Mouse (Mus musculus) G1E (cell line): ENCODE measurements around the gene Il22ra1. TPM values are rescaled to one million over a fixed set of nuclear protein-coding genes. Genes with fewer than 3 reads are reported as not detected.

ENCODE experiments used
- ATAC-seq: 2 replicates; pipeline ENCODE4 v1.8.0; 2016; ENCODE audit warnings: mild to moderate bottlenecking; ENCODE audit not compliant: insufficient number of reproducible peaks, poor library complexity, low FRiP score, severe bottlenecking; ENCODE audit errors: extremely low read depth
- DNase-seq: peaks from one replicate; pipeline ENCODE4 v3.0.0; 2012; ENCODE audit warnings: low spot score
- H3K27me3 ChIP-seq: 2 replicates; pipeline ENCODE4 v1.6.1; 2012; ENCODE audit warnings: mild to moderate bottlenecking, low read length, inconsistent platforms; ENCODE audit not compliant: insufficient read depth
- H3K36me3 ChIP-seq: replicated peaks from 2 replicates; pipeline ENCODE3; 2012; ENCODE audit warnings: mild to moderate bottlenecking, inconsistent platforms
- H3K4me1 ChIP-seq: 2 replicates; pipeline ENCODE4 v1.6.1; 2012; ENCODE audit warnings: low read depth, low read length, inconsistent platforms, mixed read lengths; ENCODE audit not compliant: insufficient read depth
- H3K4me3 ChIP-seq: 2 replicates; pipeline ENCODE4 v1.5.1; 2012; ENCODE audit warnings: low read depth, mild to moderate bottlenecking, inconsistent platforms, low read length, moderate library complexity, mixed read lengths
- H3K9me3 ChIP-seq: replicated peaks from 2 replicates; pipeline ENCODE4 v1.6.1; 2012; ENCODE audit warnings: inconsistent platforms
- CTCF ChIP-seq: IDR thresholded peaks from 2 replicates; pipeline ENCODE4 v1.5.1; 2012; ENCODE audit warnings: low read depth, low read length, inconsistent platforms, mixed read lengths
- GATA1 ChIP-seq: IDR thresholded peaks from 2 replicates; pipeline ENCODE4 v1.6.1; 2012; ENCODE audit warnings: borderline replicate concordance, low read length, inconsistent platforms, mixed read lengths
- GATA2 ChIP-seq: IDR thresholded peaks from 2 replicates; pipeline ENCODE4 v1.6.1; 2012; ENCODE audit warnings: low read depth, low read length, inconsistent platforms, borderline replicate concordance
- POLR2AphosphoS5 ChIP-seq: IDR thresholded peaks from 2 replicates; pipeline ENCODE4 v1.6.1; 2012; ENCODE audit warnings: low read depth, low read length, inconsistent platforms; ENCODE audit not compliant: insufficient replicate concordance
- TAL1 ChIP-seq: conservative IDR thresholded peaks from 2 replicates; pipeline ENCODE4 v1.6.1; 2012; ENCODE audit warnings: low read depth, low read length, inconsistent platforms, mixed read lengths
- polyA plus RNA-seq: library from polyadenylated mRNA; stranded (reverse); fragments of >175 nt; gene quantifications from 2 replicates; pipeline ENCODE4 v1.2.3, GENCODE M21; 2012
- total RNA-seq, 2 experiments: library from RNA; stranded (forward) in 1 of 2; stranded (reverse) in 1 of 2; fragments of 200-1000 nt in 1 of 2; fragments of >200 nt in 1 of 2; fragmentation: Nextera tagmentation in 1 of 2; gene quantifications; 2 replicates each; pipeline ENCODE4 v1.2.3; 2014 to 2017

Il22ra1 gene
- total and polyA plus RNA-seq, 3 experiments, result 0.05 TPM; not detected in 2

- Histone ChIP-seq H3K4me1 (no peaks in the 10 kb centered on the region), H3K27me3 (peaks cover 2% of the 10 kb centered on the region), H3K9me3 (peaks cover 3% of the 10 kb centered on the region; the same call in 1 of the 2 replicates), H3K36me3 (no peaks in the 10 kb centered on the region), H3K4me3 (no peak overlapping the region)
- ATAC-seq (no peak), DNase-seq (no peak)
- TF ChIP-seq GATA1 (no peak), CTCF (no peak), GATA2 (no peak), POLR2AphosphoS5 (no peak), TAL1 (no peak)
Observed at GRCm38 (mm10) chr4:135739148-135739547, 11.2 kb downstream of the Il22ra1 start.

GRCm38 (mm10) chr4:135739672-135740071 lies 11.7 kb downstream of the Il22ra1 start:
- Histone ChIP-seq H3K4me3 (no peak overlapping the region), H3K27me3 (peaks cover 4% of the 10 kb centered on the region), H3K36me3 (no peaks in the 10 kb centered on the region), H3K9me3 (no peaks in the 10 kb centered on the region), H3K4me1 (no peaks in the 10 kb centered on the region)
- TF ChIP-seq CTCF (no peak), GATA2 (no peak), GATA1 (no peak), POLR2AphosphoS5 (no peak), TAL1 (no peak)
- DNase-seq (no peak), ATAC-seq (no peak)

DNA sequence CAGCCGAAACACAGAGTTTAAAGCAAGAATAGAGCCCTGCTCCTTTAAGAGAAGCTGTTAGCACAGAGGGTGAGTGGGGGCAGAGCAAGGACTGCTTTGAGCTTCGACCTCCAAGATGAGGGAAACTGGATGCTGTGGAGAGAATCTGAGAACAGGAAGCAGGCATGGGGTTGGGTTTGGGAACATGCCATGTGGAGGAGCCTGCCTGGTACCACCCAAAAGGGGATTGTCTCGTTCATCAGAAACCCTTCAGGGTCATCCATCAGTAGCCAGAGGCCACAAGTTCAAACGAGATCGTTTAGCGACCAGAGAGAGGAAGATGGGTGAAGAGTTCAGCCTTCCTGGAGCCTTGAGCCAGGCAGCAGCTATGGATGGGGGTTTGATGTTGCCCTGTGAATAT lies 15.5 kb downstream of the Il22ra1 start:
- no peaks in the 10 kb centered on the region for H3K4me1 ChIP-seq
- peaks cover 3% of the 10 kb centered on the region; the same call in 1 of the 2 replicates for H3K27me3 ChIP-seq
- no peaks in the 10 kb centered on the region for H3K36me3 ChIP-seq
- H3K9me3 ChIP-seq, result no peaks in the 10 kb centered on the region
- DNase-seq (no peak), ATAC-seq (no peak)
- TF ChIP-seq GATA1, result no peak
- no peak for TF ChIP-seq GATA2
- TF ChIP-seq TAL1, result no peak
- no peak for TF ChIP-seq POLR2AphosphoS5
- TF ChIP-seq CTCF, result no peak
- no peak overlapping the region for H3K4me3 ChIP-seq

DNA sequence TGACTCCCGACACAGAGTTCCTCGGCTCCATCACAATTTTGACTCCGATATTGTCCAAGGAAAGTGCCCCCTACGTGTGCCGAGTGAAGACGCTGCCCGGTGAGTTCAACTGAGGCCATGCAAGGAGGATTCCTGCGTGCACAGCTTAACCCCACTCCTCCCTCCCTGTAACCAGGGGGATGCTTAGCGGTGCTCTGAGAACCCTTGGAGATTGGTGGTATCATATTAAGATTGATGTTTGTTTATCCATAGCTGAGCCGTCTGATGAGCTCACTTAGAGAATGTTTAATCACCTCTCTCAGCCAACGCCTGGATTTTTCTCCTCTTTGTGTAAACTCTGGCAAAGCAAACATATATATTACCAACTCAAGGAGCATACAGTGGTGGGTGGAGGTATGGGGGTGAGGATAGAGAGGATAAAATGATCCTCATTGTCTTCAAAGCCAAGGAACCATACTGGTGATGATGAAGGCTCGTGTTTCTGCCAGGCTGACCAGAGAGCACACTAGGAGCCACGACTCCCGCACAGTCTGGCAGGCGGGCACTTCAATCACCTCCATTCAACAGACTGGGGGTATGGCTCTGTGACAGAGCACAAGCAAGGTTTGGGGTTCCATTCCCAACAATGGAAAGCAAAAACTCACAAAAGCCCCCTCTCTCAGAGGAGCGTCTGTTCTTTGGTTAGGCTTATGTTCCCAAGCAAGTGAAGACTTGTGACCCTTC lies 16.9 kb downstream of the Il22ra1 start:
- DNase-seq, result no peak

GRCm38 (mm10) chr4:135745613-135746012 lies 17.6 kb downstream of the Il22ra1 start:
- ATAC-seq (no peak), DNase-seq (no peak)
- H3K4me3 ChIP-seq, result no peak overlapping the region
- H3K27me3 ChIP-seq, result peaks cover 3% of the 10 kb centered on the region; the same call in 1 of the 2 replicates
- TF ChIP-seq POLR2AphosphoS5 (no peak), CTCF (no peak), GATA2 (no peak), TAL1 (no peak), GATA1 (no peak)
- no peaks in the 10 kb centered on the region for H3K9me3 ChIP-seq
- H3K36me3 ChIP-seq, result no peaks in the 10 kb centered on the region
- H3K4me1 ChIP-seq, result no peaks in the 10 kb centered on the region

More for the DNA sequence above, 16.9 kb downstream of the Il22ra1 start:
- Histone ChIP-seq H3K9me3 (no peaks in the 10 kb centered on the region), H3K36me3 (no peaks in the 10 kb centered on the region), H3K27me3 (peaks cover 3% of the 10 kb centered on the region; the same call in 1 of the 2 replicates), H3K4me3 (no peak overlapping the region), H3K4me1 (no peaks in the 10 kb centered on the region)
- TF ChIP-seq TAL1, result no peak
- TF ChIP-seq GATA2, result no peak
- TF ChIP-seq POLR2AphosphoS5, result no peak
- no peak for TF ChIP-seq CTCF
- TF ChIP-seq GATA1, result no peak
- ATAC-seq, result no peak

- no peaks in the 10 kb centered on the region for H3K9me3 ChIP-seq
- no peaks in the 10 kb centered on the region for H3K36me3 ChIP-seq
- H3K4me3 ChIP-seq, result no peak overlapping the region
- DNase-seq (no peak), ATAC-seq (no peak)
- TF ChIP-seq CTCF, result no peak
- no peak for TF ChIP-seq GATA2
- no peak for TF ChIP-seq GATA1
- no peak for TF ChIP-seq POLR2AphosphoS5
- no peak for TF ChIP-seq TAL1
- H3K27me3 ChIP-seq, result no peaks in the 10 kb centered on the region; the same call in 1 of the 2 replicates
- no peaks in the 10 kb centered on the region for H3K4me1 ChIP-seq
Observed at GRCm38 (mm10) chr4:135750896-135751295, 22.9 kb downstream of the Il22ra1 start.
